Mouse (Mus musculus) spleen, postnatal 10 days (tissue): ENCODE measurements at regions not wholly inside any gene's neighbourhood (a gene's known extent, or its start where the extent isn't known, plus 50 kb on each side); places are given as distances from the start of the nearest gene placed in this dataset.

Experiments used
- DNase-seq, 2 experiments: peaks; one replicate each; pipeline ENCODE4 v3.0.0; 2021 to 2022; ENCODE audit warnings: low spot score in 2 of 2

DNA sequence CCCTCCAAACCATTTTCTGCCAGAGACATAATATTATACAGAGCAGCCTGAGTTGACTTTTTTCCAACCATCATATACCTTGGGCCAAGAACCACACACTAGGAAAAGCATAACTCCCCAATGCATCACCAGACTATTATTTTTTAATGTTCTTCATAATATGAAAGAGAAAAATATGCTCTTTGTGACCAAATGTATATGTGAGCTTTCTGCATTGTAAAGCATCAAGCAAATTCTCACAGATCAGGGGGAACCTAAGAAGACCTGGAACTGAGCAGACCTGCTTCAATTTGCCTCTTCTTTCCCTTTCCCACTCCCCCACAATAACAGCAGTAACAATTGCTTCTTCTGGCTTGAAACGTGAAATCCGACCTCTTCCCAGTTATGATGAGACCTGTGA, 407.6 kb downstream of the Atp6ap1l start:
- no peak for DNase-seq

DNA sequence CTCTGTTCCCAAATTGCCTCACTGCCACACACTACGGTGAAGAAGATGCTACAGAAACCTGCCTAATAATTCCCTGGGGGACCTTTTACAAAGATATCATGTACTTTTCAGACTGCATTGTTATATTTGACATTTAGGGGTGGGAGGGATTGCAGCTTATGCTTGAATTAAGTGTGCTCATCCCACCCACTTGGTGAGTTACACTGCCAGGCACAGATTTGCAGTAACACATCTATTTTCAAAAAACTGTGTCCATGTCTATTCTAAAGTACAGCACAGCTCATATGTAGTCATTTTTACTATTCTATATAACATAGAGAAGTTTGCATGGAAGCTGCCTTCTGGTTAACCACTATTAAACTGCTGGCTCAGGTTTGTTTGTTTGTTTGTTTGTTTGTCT, 404.3 kb upstream of the Xrcc4 start:
- no peak for DNase-seq

DNA sequence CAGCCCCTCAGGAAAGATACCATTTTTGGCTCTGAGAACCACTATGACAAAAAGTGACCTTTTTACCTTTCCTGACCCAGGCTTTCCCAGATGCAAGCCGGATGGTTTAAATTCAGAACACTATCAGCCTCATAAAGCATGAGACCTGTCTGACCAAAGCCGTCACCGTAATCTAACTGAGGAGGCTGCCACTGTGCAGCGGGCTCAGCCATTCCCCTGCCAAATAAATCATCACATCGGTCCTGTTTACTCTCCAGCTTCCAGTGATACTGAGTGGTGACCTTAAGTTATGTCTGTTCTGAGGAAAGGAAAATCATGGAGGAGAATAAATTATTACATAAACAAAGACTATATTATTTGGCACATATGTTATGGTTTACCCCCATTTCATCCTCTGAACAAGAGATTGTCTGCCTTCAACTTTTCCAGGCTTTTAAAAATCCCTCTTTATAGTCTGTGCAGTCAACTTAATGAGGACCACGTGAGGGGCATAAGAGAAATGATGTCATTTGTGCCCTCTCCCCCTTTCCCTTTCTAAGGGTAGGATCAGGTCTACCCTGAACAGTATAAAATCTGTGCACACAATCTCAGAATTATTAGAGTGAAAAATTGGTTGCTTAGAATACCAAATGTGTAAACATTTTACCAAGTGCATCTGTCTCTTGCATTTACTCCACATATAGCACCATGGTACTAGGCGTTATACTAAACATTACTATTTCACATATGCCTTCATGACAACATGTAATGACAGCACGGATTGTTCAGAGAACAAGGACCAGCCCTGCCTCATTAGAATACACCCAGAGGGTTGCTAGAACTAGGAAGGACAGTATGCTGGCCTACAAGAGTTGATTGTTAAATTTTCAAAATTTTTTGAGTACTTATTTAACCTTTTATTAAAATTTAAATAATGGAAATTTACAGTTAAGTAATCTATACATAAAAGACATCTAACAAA, 401.9 kb upstream of the Xrcc4 start:
- DNase-seq: no peak

DNA sequence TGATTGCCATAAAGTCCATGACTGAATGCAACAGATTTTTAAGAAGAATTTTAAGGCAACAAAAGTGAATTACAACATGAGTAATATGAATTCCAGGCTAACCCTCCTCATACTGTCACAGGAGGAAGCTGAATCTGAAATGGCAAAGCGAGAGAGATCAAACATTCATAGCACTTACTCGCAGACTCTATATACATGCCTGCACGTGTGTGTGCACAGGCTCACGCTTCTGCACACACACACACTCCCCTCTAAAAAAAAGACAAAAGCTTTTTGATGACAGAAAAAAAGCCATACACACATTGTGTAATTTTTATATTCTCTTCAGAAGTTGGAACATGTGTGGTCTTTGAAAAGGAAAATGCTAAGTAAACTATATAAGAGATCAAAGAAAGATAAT, 391.1 kb upstream of the Xrcc4 start:
- no peak for DNase-seq

DNA sequence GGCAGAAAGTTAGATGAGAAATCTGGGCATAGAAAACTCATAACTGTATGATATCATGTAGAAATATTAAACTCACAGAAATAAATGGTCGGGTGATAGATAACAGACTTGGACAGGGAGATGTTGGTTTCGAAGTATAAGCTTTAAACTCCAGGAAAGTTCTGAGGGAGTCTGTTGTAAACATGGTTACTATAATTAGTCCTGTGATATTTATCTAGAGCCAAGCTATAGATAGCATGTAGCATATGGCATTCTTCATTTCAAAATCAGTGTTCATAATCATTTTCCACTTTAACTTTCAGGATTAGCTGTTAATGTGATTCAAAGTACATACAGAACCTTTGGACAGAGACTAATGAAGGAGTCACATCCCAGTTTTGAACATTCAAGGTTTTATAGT, 387.5 kb upstream of the Xrcc4 start:
- no peak for DNase-seq

DNA sequence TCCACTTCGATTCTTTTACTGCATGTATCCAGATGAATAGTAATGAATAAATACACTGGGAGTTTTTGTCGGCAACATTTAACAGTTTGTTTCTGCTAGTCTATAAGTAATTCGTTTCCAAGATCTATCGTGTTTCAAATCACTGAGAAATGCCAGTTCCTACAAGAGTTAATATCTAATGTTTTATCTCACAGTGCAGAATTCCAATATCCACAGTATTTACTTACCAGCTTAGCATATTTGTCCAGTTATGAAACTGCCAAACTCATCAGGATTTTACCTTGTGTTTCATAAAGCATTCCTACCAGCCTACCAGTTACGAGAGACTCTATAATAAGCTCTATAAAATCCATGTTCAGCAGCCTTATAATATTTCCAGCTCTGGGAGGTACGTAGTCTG, 385.1 kb upstream of the Xrcc4 start:
- DNase-seq: no peak

DNA sequence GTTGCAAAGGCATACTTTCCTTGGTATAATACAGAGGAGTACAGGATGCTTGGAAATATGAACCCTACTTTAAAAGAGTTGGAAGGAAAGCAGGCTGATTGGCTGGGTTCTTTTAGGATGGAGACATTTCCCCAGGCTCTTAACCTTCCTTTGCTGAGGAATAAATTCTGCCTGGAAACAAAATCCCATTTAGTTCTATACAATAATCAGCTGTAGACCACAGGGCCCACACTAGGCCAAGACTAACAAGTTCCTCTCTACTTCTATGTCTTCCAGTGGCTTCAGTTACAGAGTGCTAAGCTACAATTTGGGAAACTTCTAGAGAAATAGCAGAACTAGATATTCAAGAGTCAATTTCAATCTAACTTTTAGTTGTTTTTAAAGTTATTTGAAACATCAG, 384.6 kb upstream of the Xrcc4 start:
- no peak for DNase-seq

DNA sequence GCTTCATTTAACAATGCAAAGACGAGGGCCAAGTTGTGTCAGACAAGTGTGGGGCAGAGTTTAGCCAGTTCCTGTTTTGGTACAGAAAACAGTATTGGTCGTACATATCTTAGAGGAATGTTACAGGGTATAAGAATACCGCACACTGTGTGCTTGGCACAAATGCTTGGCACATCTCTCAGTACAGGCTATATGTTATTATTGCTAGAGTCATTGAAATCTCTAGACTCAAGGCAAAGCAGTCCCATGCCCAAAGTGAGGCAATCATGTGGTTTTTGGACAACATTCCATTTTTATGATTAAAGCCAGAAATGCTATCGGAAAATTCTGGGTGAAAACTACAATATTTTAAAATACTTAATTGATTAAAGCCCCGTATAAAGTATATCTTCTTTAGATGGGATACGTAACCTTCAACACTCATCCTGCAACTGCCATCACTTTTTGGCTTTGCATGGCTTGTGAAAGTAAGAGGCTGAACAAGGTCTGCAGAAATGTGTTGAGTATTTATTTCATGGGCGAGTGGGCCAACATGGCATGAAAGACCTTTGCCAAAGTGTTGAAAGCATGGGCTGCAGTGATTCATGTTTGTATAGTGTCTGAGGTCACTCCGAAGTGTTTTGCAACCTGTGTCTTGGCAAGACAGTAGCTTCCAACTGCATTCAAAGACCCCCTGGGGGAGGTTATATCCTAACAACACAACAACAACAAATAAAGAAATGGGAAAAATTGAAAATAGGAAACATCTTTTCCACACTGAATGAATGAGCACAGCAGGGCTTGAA, 383.8 kb upstream of the Xrcc4 start:
- no peak for DNase-seq

DNA sequence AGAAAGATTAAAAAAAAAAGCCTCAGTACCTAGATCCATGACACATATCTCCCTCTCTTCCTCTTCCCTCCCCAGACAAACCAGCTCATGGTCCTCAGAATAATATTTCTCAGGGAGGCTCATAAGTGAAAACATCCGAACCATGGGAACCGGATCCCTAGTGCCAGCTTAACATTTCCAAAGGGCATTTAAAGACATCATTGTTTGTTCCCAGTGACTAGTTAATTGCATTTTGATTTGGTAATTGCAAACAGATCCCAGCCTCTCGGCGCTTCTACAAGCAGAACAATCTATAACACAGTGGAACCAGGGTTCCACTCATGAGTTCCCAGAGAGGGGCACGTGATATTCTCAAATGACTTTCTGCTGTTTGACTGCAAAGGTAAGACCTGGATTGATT, 376.7 kb upstream of the Xrcc4 start:
- no peak for DNase-seq

DNA sequence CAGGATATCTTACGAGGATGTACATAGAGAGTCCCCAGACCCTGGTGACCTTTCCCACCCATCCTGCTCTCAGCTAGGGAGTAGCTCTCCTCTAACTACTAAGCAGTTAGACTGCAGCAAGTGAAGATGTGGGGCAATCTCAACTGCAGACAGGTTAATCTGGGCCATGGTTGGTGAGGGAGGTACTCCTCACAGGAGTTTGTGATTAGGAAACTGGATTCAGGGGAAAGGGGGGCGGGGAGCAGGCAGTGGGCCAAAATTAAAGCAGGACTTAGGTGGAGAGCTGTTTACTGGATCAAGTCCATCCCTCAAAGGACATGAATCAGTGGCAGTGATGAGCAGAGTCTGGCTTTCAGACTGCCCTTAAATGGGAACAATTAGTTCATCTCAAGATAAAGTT, 374.6 kb upstream of the Xrcc4 start:
- DNase-seq: no peak

DNA sequence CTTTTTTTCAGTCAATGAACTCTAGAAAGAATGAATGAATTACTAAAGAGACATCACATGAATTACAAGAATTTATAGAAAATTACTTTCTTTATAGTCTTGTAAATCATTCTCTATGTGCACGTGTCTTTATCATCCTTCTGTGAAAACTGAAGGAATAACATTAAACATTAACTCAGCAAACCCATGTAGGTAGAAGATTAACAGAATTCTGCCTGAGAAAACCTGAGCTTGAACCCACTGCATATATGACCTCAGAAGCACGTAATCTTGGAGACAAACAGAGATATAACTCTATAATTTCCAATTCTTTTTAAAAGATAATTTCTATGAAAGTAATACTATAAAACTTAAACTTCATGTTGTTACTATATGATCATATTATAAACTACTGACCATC, 374.0 kb upstream of the Xrcc4 start:
- DNase-seq: no peak

DNA sequence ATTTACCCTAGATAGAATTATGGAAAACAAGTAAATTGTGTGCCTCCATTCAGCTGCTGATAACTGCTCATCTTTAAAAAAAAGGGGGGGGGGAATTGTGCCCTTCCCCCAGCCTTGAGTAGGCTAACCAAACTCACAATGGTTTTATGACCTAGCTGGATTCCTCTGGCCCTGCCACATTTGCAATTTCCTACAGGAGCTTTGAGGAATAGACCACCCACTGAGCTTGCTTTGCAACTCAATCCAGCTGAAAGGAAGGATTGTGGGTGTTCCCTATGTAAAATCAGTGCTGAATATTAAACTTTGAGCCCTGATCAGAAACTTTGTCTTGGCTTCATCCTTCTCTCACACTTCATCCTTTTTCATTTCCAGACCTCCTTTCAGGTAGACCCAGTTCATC, 365.2 kb upstream of the Xrcc4 start:
- no peak for DNase-seq

DNA sequence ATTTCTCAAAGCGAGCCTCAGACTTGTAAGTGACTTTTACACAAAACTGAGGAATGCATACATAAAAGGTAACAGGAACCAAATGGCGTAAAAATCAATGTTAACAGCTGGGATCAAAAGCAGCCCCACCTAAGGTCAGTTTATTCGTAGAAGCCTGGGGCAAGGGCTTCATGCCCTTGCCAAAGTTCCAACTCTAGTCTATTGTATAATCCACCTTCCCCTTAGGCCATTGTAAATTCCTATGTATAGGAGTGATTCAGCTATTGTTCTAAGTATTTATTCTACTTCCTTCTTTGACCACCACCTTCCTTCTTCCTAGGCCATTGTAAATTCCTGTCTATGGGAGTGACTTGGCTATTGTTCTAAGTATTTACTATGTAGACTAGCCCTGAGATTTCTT, 337.5 kb upstream of the Xrcc4 start:
- no peak for DNase-seq

DNA sequence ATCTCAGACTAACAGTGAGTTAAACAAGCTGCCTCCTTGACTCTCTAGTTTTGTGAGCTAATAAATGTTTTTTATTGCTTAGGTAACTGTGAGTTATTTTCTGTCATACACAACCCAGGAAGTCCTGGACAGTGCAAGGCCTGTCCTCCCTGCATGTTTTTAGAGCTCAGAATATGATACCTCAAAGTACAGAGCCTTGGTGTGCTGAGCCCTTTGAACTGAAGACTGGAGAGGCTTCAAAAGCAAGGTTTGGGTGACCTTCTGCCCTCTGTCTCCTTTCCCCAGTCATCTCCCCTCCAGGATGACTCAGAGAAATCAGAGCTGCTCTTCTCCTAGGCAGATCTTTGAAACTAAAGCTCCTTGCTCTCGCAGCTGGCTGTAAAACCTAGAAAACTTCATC, 336.0 kb upstream of the Xrcc4 start:
- DNase-seq: no peak

DNA sequence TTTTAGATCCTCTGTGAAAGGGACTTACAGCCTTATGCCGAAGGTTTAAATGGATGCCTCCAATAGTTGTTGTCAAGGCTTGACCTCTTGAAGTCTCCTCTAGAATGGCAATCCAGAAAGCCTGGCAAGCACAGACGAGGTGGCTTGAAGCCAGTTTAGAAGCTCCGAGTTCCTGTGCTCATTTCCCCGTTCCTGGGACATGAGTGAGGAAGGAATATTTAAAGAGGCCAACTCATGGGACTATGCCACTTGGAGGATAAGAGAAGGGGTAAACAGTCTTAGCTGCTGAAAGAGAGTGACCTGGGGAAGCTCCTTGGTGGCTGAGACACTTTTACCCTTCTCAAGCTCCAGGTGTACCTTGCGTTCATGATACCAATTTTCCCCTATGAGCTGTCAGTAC, 335.1 kb upstream of the Xrcc4 start:
- no peak for DNase-seq

DNA sequence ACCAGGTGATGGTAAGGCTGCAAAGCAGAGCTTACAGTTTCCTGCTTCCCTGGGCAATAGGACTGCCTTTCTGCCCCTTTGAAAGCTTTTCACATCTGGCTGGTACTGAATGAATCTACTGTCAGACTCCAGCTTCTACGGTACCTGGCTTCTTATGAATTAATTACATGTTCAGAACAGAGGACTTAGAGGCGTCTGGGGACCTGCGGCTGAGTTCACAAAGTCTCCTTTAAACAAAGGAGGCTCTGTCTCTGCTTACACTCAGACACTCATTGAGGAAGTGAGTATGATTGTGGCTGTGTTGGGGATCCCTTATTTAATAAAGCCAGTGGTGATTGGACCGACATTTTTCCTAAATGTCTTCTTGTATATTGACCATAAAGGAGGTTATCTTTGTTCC, 331.6 kb upstream of the Xrcc4 start:
- no peak for DNase-seq

DNA sequence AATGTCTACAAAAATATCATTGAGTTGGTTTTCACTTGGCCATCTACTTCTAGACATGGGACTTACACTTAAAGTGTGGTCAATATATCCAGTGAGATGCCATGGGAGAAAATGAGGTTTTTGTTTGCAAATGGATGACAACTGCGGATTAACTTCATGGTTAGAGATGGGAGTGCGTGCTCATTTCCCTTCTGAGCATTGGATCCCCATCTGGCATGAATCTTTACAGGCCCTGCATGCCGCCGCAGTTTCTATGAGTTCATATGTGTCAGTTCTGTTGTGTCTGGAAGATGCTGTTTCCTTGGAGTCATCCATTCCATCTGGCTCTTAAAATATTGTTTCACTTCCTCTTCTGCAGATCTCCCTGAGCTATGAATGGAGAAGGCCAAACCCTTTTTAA, 315.0 kb upstream of the Xrcc4 start:
- DNase-seq: no peak

DNA sequence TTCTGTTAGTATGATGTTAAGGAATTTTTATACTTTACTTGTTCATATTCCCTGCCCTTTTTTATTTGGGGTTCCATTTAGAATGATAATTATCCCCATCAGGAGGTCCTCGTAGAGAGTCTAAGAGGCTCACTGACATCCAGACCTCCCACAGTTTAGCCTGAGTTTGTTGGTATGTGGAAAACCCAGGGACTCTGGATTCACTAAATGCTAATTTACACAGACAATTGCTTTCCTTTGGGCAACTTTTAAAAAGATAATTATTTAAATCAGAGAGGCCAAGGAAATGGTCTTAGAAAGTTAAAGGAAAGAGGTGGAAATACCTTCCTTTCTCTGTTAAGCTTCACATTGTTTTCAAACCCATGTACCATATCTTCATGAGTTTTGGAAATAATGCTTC, 312.7 kb upstream of the Xrcc4 start:
- no peak for DNase-seq

DNA sequence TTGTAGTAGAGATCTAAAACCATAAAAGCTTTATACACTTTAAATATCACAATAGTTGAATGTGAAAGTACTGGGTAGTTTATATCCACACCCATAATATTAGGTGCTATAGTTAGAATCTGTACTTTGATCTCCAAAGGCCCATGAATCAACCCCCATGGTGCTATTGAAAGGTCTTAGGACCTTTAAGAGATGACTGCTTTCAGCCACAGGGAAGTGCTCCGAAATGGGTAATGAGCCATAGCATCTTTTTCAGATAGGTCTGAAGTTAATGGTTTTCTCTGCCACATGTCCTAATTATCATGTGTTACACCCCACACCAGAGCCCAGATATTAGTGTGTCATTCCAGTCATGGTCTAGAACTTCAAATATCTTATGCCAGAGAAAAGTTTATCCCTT, 312.1 kb upstream of the Xrcc4 start:
- no peak for DNase-seq

DNA sequence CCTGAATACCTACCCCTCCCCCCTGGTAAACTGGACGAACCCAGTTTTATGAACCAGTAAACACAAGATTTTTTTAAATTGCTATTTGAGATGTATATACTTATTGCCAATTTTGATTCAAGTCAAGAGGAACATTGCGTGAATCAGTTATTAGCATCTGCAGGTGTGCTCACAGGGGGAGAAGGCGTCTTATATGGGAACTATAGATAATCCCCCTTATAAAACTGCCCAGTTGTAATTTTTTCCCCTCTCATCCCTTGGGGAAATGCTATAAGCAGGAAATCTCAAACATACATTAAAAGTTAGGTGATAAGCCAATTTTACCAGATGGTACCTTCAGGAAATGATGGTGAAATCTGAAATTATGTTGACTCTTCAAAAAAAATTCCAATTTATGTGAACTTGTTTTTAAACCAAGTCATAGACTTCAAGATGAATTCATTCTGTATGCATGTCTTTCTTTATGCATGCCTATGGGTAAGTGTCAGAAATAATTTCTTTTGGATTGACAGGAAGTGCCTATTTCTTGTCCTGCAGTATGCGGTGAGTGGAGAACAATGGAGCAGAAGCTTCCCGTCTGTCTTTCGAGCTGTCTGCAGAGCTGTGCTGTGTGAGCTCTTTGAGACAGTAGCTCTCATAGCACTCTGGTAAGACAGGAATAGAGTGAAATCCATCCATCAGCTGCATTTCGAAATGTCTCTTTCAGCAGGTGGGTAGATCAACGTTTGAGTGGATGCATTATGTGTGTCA, 306.0 kb upstream of the Xrcc4 start:
- DNase-seq: no peak

DNA sequence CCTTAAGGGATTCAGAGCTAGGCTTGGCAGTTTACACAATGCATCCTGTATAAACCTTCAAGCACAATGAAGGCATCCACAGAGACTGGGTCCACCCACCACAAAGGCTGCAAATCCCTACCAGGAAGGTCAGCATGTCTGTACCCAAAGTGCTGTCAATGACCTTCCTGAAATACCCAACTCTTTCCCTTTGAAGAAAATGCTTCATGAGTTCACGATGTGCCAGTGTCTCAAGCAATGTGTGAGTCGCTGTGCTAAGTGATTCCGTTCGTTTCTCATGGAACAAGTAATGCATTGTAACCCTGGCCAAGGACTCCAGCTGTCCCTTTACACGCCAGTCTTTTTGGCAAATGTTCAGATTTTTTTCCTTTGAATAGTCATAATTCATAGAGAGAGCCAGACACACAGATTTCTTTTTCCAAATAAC, 305.4 kb upstream of the Xrcc4 start:
- DNase-seq: no peak

DNA sequence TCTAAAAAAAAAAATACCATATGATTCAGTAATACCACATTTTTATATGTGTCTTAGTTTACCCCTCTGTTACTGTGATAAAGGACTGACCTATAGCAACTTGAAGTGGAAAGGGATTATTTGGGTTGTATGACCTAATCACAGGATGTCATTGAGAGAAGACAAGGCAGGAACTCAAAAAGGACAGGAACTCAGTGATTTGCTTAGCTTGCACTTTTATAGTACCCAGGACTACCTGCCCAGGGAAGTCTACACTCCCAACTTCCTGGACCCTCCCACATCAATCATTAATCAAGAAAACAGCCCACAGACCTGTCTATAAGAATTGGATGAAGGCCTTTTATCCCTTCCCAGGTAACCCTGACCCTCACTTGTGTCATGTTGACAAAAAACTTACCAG, 303.0 kb upstream of the Xrcc4 start:
- no peak for DNase-seq
